Mouse (Mus musculus) heart, adult 8-10 months (tissue): ENCODE data around the gene Ubash3a. TPM values are rescaled to one million over a fixed set of nuclear protein-coding genes. Genes with fewer than 3 reads are reported as not detected.
A peak's percentile ranks its signal among the peaks of the same experiment; 100 is the strongest.

Experiments
- DNase-seq: peaks from one replicate; pipeline ENCODE4 v3.0.0; 2022; ENCODE audit warnings: low spot score
- total RNA-seq, 4 experiments: library from RNA; stranded (reverse); gene quantifications; 2 replicates each; pipeline ENCODE4 v1.2.4; 2022

The Ubash3a gene
- total RNA-seq, 4 experiments from 2014 or later = 0.11 to 0.19 TPM; not detected in 2

DNA sequence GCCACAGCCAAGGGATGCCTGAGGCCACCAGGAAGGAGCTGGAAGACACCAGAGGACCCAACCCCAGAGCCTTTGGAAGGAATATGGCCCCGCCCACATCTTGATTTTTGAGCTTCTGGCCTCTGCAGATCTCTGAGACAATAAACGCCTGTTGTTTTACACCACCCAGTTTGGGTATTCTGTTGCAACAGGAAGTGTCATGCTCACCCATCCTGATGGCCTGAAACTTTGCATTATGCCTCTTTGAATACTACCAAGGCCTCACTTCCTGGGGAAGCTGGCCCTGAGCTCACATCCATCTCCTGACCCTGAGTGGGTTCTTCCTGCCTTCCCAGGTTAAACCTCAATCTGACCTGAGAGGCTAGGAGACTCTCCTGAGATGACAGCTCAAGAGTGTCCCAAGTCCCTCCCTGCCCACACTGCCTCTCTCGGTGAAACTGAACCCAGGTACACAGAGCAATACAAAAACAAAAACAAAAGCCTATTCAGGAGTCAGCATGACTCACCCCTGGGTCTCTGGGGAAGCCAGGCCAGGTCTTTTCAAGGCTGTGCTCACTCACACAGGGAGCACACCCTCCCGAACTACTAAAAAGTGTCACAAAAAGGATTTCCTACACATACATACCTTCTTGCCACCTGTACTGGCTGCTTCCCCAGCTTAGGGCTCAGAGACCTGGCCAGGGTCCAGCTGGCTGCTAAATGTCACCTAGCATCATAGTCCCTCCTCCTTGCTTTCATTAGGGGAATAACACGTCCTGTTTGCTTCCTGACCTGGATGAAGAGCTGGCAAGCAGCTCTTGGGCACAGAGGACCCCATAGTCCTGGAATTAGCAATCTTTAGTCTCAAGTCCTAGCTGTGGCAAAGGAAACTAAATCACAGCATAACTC lies 8.6 kb downstream of the Ubash3a start:
- no peak for DNase-seq

DNA sequence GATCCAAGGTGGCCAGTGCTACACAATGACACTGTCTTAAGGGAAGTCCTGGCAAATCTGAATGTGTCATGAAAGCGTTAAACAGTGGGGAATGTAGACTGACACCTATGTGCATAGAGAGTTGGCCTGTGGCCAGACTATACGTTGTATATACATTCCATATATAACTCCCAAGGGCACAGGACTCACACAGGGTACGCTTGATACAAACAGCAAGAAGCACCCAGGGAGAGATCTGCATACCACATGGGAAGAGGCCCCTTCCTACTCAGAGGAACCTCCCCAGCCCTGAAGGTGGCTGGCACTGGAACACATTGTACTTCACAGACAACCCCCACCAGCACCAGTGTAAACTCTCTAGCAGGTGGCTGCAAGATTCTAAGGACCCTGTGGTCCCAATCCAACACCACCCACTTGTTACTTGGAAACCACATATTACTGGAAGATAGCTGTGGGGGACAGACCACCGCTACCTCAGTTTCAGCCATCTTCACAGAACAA lies 15.2 kb downstream of the Ubash3a start:
- no peak for DNase-seq

- no peak for DNase-seq
Measured at GRCm38 (mm10) chr17:31223835-31224234, 16.2 kb downstream of the Ubash3a start.

DNA sequence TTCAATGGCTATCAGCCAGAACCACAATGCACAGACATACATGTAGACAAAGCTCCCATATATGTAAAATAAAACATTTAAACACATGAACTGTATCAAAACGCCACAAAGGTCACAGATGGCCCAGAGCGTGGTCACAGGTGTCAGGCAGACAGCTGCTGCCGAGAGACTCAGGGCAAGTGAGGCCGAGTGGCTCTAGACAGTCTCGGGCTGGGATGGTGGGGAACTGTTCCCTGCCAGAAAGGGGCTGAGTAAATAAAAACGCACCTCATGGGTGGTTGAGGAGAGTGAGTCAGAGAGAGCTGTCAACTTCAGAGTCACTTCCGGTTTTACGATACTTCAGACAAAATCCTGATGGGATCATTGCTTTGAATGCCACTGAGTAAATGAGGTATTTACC lies 16.9 kb downstream of the Ubash3a start:
- no peak for DNase-seq

DNA sequence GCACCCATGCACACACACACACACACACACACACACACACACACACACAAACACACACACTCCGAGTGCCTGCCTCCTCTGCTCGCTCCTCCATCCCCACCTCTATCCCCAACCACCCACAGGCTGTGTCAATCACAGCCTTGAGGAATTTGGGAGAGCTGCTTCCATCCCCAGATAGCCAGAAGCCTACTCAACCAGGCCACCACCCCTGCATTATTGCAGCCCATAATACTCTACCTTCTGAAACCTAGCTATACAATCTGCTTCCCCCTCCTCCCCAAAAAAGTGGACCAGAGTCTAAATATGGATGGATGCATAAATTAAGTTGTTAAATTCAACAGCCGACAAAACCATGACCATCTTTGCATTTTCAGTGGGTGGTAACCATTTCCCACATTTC lies 18.7 kb downstream of the Ubash3a start:
- no peak for DNase-seq

DNA sequence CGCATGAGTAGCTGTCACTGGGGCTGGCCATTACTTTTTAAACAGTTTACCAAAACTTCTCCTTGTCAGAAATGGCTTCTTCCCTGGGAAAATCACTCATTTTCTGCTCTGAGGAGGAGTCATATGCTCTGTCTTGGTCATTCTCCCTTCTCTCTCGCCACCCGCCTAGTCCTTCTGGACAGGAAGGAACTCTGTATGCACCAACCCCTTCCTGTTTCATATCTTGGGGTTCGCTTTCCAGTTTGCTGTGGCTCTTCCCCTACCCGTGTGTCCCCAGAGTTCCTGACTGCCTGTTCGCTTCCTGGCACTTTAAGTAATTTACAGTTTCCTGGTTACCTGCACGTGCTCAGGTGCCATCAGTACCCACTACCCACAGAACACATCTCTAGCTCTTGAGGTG lies 19.3 kb downstream of the Ubash3a start:
- DNase-seq = no peak

GRCm38 (mm10) chr17:31231780-31232179 lies 24.1 kb downstream of the Ubash3a start:
- no peak for DNase-seq

- DNase-seq = no peak
Measured at GRCm38 (mm10) chr17:31232251-31233010, 24.8 kb downstream of the Ubash3a start.

- no peak for DNase-seq
Measured at GRCm38 (mm10) chr17:31235915-31236314, 28.2 kb downstream of the Ubash3a start.

DNA sequence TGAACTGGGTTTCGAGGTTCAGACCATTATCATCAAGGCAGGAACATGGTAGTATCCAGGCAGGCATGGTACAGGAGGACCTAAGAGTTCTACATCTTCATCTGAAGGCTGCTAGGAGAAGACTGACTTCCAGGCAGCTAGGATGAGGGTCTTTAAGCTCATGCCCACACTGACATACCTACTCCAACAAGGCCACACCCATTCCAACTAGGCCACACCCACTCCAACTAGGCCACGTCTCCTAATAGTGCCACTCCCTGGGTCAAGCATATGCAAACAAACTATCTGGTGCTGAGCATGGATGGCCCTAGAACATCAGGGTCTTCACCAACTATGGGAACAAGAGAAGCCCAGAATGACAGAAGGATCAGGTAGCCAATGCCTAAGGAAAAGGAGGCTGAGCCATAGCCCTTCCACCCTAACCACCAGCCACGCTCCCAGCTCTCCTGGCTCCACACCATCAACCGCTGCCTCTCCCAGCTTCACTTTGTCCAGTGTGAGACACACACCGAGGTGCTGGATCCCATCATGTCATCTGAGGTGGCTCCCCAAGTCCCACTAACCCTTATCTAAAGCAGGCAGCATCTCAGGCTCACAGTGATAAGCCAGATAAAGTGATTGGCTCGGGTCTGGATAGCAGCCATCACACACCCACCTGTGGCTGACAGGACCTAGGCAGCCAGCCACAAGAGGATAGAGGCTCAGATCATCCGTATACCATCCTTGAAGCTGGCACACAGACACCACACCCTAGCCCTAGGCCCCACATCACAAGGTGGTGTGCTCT lies 30.8 kb downstream of the Ubash3a start:
- no peak for DNase-seq

- DNase-seq = no peak
Measured at GRCm38 (mm10) chr17:31241156-31241555, 33.5 kb downstream of the Ubash3a start.

DNA sequence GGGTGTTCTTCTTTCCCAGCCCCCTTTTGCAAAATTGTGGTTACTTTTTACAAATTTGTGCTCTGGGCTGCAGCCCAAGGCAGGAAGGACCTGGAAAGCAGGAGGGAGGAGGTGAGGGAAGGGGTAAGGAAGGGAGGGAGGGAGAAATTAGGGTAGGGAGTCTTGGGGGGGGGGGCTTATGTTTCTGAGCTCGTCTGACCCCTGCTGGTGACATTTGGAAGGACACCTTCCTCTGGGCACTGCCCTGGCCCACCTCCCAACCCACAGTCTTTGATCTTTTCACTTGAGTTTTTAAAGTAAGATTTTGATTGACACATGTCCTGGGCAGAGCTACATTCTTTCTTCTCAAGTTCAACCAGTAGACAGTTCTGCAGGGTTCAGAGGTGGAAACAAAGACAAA lies 35.1 kb downstream of the Ubash3a start:
- no peak for DNase-seq

GRCm38 (mm10) chr17:31245321-31245720 lies 37.6 kb downstream of the Ubash3a start:
- peak; percentile 42 for DNase-seq

DNA sequence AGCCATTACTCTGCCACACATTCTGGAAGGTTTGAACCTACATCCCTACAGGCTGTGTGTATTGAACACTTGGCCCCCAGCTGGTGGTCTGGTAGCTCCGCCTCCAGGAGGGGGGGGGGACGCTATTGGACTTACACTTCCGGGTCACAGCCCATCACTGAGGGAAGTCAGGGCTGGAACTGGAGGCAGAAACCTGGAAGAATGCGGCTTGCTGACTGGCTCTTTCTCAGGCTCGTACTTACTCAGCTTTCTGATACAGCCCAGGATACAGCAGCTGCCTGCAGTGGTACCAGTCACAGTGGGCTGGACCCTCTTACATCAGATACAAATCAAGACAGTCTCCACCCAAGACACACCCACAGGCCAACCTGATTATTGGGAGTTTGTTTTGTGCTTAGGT lies 39.5 kb downstream of the Ubash3a start:
- no peak for DNase-seq

- DNase-seq = no peak
Measured at GRCm38 (mm10) chr17:31253951-31254350, 46.3 kb downstream of the Ubash3a start.

DNA sequence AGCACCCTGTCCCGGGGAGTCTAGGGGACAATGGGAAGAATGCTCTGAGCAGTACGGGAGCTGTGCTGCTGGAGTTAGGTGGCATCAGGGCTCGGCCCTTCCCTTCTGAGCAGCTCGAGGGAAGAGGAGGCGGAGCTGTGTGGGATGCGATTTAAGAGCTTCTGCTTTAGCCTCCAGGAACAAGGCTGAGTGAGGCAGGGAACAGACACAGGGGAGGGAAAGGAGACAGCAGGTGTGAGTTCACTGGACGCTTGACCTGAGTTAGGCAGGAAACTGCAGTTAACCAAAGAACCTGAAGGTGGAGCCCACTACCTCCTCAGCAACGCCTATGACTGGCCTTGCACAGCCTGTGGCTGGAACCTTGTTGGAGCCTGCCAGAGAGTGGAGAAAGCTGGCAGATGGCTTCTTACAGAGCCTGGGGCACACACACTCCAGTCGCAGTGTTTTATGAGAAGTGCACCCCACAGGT lies 46.8 kb downstream of the Ubash3a start:
- peak; percentile 72 for DNase-seq

DNA sequence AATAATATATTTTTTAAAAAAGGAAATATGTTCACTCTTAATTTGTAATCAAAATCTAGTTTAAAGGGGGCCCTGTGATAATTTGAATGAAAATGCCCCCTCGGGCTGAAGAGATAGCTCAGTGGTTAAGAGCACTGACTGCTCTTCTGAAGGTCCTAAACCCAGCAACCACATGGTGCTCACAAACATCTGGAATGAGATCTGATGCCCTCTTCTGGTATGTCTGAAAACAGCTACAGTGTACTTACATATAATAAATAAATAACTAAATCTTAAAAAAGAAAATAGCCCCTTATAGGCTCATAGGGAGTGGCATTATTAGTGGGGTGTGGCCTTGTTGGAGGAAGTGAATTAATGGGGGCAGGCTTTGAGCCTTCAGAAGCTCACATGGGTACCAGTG lies 49.5 kb downstream of the Ubash3a start:
- no peak for DNase-seq

DNA sequence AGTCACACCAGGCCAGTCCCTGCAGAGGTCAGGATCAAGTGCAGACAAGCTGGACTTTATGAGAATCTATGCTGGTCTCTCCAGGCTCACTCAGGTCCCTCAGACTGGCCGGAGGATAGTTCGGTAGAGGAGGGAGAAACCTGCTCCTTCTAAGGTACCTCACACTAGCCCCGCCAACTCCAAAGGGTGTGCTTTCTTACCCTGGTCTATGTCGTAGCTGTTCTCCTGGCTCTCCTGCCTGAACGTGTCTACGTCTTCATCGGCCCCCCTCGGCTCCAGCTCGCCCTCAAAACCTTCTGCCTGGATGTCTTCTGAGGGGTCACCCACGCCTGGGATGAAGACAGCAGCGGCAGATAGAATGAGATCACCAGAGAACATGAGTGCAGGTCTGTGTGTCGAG lies 50.2 kb downstream of the Ubash3a start:
- no peak for DNase-seq

GRCm38 (mm10) chr17:31258310-31258865 lies 50.7 kb downstream of the Ubash3a start:
- DNase-seq = no peak

GRCm38 (mm10) chr17:31259145-31259544 lies 51.5 kb downstream of the Ubash3a start:
- no peak for DNase-seq

- DNase-seq = no peak
Measured at GRCm38 (mm10) chr17:31259825-31260224, 52.2 kb downstream of the Ubash3a start.
